Mouse (Mus musculus) liver, postnatal 0 days (tissue): ENCODE data around the gene Ptrhd1.

Source experiments
- CTCF ChIP-seq: sonication (generic); IDR thresholded peaks from 2 replicates; pipeline ENCODE4 v1.5.1; 2016; ENCODE audit warnings: antibody characterized with exemption, low read depth
- EP300 ChIP-seq: IDR thresholded peaks from 2 replicates; pipeline ENCODE4 v1.6.1; 2016; ENCODE audit warnings: antibody characterized with exemption, low read depth, mild to moderate bottlenecking

- no peak for TF ChIP-seq CTCF
- TF ChIP-seq EP300, result no peak
These were observed 34.6 kb upstream of the Ptrhd1 start for GRCm38 (mm10) chr12:4199271-4199670.
